Mouse (Mus musculus): ENCODE data around the gene Rsbn1. TPM values are rescaled to one million over a fixed set of nuclear protein-coding genes. Genes with fewer than 3 reads are reported as not detected.

Rsbn1 gene
- polyA plus RNA-seq, 1 experiment from 2014 or later: 18.7 TPM

- ATAC-seq (ENCODE audit: low FRiP score): no peak
- peak overlapping the region; percentile 94 for H3K27ac ChIP-seq (replicated peaks)
- WGBS: 23% methylated on average over 2 of the region's 2 CpGs
Measured at GRCm38 (mm10) chr3:103967231-103967630, 53.3 kb downstream of the Rsbn1 start.

GRCm38 (mm10) chr3:103967861-103968691, 54.2 kb downstream of the Rsbn1 start, which contains the start of gene Phtf1:
Gene Phtf1 (plus strand): TSS chr3:103968110.
- H3K9ac ChIP-seq (replicated peaks): peak within 1 kb of the TSS; percentile 81
- H3K9me3 ChIP-seq (replicated peaks): no peaks in the 10 kb centered on the region
- peak within 1 kb of the TSS; percentile 94 for H3K27ac ChIP-seq (replicated peaks)
- H3K36me3 ChIP-seq: 0 out of 2 replicates have a peak, but pooled peaks cover 5% of the 10 kb centered on the region
- peak within 1 kb of the TSS; percentile 69 for H3K4me3 ChIP-seq (replicated peaks)
- peak within 1 kb of the TSS; percentile 76 for H3K4me2 ChIP-seq
- peak; percentile 96 for ATAC-seq (ENCODE audit: low FRiP score)
- WGBS: under 1% methylated on average over 70 of the region's 70 CpGs
- peaks cover 15% of the 10 kb centered on the region for H3K4me1 ChIP-seq
- H3K27me3 ChIP-seq (replicated peaks): no peaks in the 10 kb centered on the region

More at GRCm38 (mm10) chr3:103967231-103967630, 53.3 kb downstream of the Rsbn1 start:
- peaks cover 7% of the 10 kb centered on the region for H3K36me3 ChIP-seq
- H3K4me2 ChIP-seq: peak overlapping the region; percentile 76
- no peaks in the 10 kb centered on the region for H3K27me3 ChIP-seq (replicated peaks)
- H3K4me1 ChIP-seq: peaks cover 15% of the 10 kb centered on the region
- no peaks in the 10 kb centered on the region for H3K9me3 ChIP-seq (replicated peaks)
- H3K4me3 ChIP-seq (replicated peaks): peak overlapping the region; percentile 69
- peak overlapping the region; percentile 81 for H3K9ac ChIP-seq (replicated peaks)

GRCm38 (mm10) chr3:103968701-103969100, 54.8 kb downstream of the Rsbn1 start:
- H3K36me3 ChIP-seq: 0 out of 2 replicates have a peak, but pooled peaks cover 7% of the 10 kb centered on the region
- peak overlapping the region; percentile 81 for H3K9ac ChIP-seq (replicated peaks)
- WGBS: under 1% methylated on average over 20 of the region's 24 CpGs
- peak overlapping the region; percentile 69 for H3K4me3 ChIP-seq (replicated peaks)
- peak; percentile 87 for ATAC-seq (ENCODE audit: low FRiP score)
- H3K4me2 ChIP-seq: peak overlapping the region; percentile 76
- peaks cover 15% of the 10 kb centered on the region for H3K4me1 ChIP-seq
- H3K27me3 ChIP-seq (replicated peaks): no peaks in the 10 kb centered on the region
- H3K27ac ChIP-seq (replicated peaks): peak overlapping the region; percentile 94
- H3K9me3 ChIP-seq (replicated peaks): no peaks in the 10 kb centered on the region

DNA sequence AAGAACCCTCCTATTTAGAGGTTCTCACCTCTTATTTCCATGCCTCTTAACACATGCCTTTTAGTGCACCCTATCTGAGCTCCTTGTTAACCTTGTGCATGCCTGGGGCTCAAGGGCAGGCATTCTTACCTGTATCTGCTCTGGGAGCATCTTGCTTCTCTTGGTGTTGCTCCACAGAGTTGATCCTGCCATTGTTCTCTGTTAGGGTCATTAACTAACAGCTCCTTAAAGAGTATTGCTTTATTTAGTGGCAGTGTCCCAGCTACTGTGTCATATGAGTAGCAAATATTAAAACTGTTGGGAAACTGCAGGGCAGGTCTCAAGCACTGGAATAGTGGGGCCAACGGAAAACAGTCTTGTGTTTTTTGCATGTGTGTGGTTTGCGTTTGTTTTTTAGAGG, 57.2 kb downstream of the Rsbn1 start:
- Histone ChIP-seq H3K27me3 (replicated peaks) (no peaks in the 10 kb centered on the region), H3K4me3 (replicated peaks) (no peak overlapping the region)

GRCm38 (mm10) chr3:103984556-103984955, 70.6 kb downstream of the Rsbn1 start:
- Histone ChIP-seq H3K9ac (replicated peaks) (no peak overlapping the region), H3K27me3 (replicated peaks) (no peaks in the 10 kb centered on the region), H3K9me3 (replicated peaks) (no peaks in the 10 kb centered on the region), H3K4me1 (no peaks in the 10 kb centered on the region), H3K36me3 (peaks cover 55% of the 10 kb centered on the region), H3K4me3 (replicated peaks) (no peak overlapping the region), H3K27ac (replicated peaks) (no peak overlapping the region), H3K4me2 (no peak overlapping the region)
- ATAC-seq (ENCODE audit: low FRiP score): no peak
- WGBS: 83% methylated on average over 4 of the region's 4 CpGs

More for the DNA sequence above, 57.2 kb downstream of the Rsbn1 start:
- Histone ChIP-seq H3K4me2 (no peak overlapping the region), H3K27ac (replicated peaks) (no peak overlapping the region), H3K36me3 (0 out of 2 replicates have a peak, but pooled peaks cover 7% of the 10 kb centered on the region), H3K4me1 (peaks cover 15% of the 10 kb centered on the region), H3K9me3 (replicated peaks) (no peaks in the 10 kb centered on the region), H3K9ac (replicated peaks) (no peak overlapping the region)
- WGBS: 96% methylated on average over 2 of the region's 2 CpGs
- no peak for ATAC-seq (ENCODE audit: low FRiP score)

DNA sequence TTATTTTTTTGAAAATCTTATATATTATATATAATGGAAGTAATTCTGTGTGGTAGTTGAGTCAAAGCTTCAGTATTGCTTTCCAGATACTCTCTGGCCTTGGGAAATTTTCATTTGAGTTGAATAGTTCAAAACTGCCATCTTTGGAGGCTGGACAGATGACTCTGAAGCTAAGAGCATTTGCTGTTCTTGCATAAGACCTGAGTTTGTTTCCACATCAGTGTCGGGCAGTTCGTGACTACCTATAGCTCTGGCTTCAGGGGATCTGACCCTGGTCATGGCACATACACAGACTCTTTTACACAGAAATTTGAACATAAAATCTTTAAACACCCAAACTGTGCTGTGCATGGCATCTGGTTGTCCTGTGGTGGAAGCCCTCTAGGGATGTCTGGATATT, 71.3 kb downstream of the Rsbn1 start:
- no peak for ATAC-seq (ENCODE audit: low FRiP score)
- H3K4me1 ChIP-seq: no peaks in the 10 kb centered on the region
- H3K9ac ChIP-seq (replicated peaks): no peak overlapping the region
- no peaks in the 10 kb centered on the region for H3K27me3 ChIP-seq (replicated peaks)
- H3K4me2 ChIP-seq: no peak overlapping the region
- WGBS: 95% methylated on average over 2 of the region's 2 CpGs
- H3K9me3 ChIP-seq (replicated peaks): no peaks in the 10 kb centered on the region
- H3K36me3 ChIP-seq: peaks cover 60% of the 10 kb centered on the region
- no peak overlapping the region for H3K4me3 ChIP-seq (replicated peaks)
- no peak overlapping the region for H3K27ac ChIP-seq (replicated peaks)

- peaks cover 67% of the 10 kb centered on the region for H3K36me3 ChIP-seq
- no peak overlapping the region for H3K27ac ChIP-seq (replicated peaks)
- WGBS: 68% methylated on average over 5 of the region's 5 CpGs
- ATAC-seq (ENCODE audit: low FRiP score): no peak
- no peak overlapping the region for H3K9ac ChIP-seq (replicated peaks)
- no peak overlapping the region for H3K4me2 ChIP-seq
- no peaks in the 10 kb centered on the region for H3K27me3 ChIP-seq (replicated peaks)
- H3K4me1 ChIP-seq: no peaks in the 10 kb centered on the region
- H3K9me3 ChIP-seq (replicated peaks): no peaks in the 10 kb centered on the region
- no peak overlapping the region for H3K4me3 ChIP-seq (replicated peaks)
Measured at GRCm38 (mm10) chr3:103987831-103988432, 74.0 kb downstream of the Rsbn1 start.

GRCm38 (mm10) chr3:103989352-103989751, 75.4 kb downstream of the Rsbn1 start:
- Histone ChIP-seq H3K9me3 (replicated peaks) (no peaks in the 10 kb centered on the region), H3K4me1 (no peaks in the 10 kb centered on the region), H3K4me2 (no peak overlapping the region), H3K27me3 (replicated peaks) (no peaks in the 10 kb centered on the region), H3K27ac (replicated peaks) (no peak overlapping the region), H3K9ac (replicated peaks) (no peak overlapping the region), H3K4me3 (replicated peaks) (no peak overlapping the region), H3K36me3 (peaks cover 61% of the 10 kb centered on the region)
- no peak for ATAC-seq (ENCODE audit: low FRiP score)
- WGBS: 98% methylated on average over 4 of the region's 4 CpGs

GRCm38 (mm10) chr3:103991271-103991670, 77.4 kb downstream of the Rsbn1 start:
- no peak overlapping the region for H3K4me3 ChIP-seq (replicated peaks)
- no peaks in the 10 kb centered on the region for H3K27me3 ChIP-seq (replicated peaks)
- WGBS: 95% methylated on average over 3 of the region's 3 CpGs
- no peaks in the 10 kb centered on the region for H3K9me3 ChIP-seq (replicated peaks)
- peaks cover 55% of the 10 kb centered on the region for H3K36me3 ChIP-seq
- no peak overlapping the region for H3K4me2 ChIP-seq
- no peaks in the 10 kb centered on the region for H3K4me1 ChIP-seq
- H3K27ac ChIP-seq (replicated peaks): no peak overlapping the region
- H3K9ac ChIP-seq (replicated peaks): no peak overlapping the region
- no peak for ATAC-seq (ENCODE audit: low FRiP score)

DNA sequence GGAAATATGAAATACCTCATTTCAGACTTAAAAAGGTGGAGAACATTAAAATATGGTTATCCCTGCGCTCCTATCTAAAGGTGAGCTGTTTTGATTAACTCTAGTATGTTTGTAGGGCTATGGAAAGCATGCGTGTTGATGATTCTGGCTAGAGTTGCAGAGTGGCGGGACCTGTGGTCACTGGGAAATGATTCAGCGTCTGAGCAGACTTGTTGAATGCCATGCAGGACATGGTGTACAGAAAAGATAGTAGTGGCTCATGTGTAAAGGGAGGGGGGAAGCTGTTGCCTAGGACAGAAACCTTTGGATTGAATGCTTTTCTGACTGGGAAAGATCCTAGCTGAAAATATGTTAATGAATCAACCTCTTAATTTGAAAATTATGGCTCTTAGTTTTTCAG, 84.8 kb downstream of the Rsbn1 start:
- Histone ChIP-seq H3K9me3 (replicated peaks) (no peaks in the 10 kb centered on the region), H3K4me2 (no peak overlapping the region), H3K4me1 (no peaks in the 10 kb centered on the region), H3K27ac (replicated peaks) (no peak overlapping the region), H3K36me3 (peaks cover 38% of the 10 kb centered on the region), H3K27me3 (replicated peaks) (no peaks in the 10 kb centered on the region), H3K9ac (replicated peaks) (no peak overlapping the region), H3K4me3 (replicated peaks) (no peak overlapping the region)
- no peak for ATAC-seq (ENCODE audit: low FRiP score)
- WGBS: 94% methylated on average over 4 of the region's 4 CpGs

DNA sequence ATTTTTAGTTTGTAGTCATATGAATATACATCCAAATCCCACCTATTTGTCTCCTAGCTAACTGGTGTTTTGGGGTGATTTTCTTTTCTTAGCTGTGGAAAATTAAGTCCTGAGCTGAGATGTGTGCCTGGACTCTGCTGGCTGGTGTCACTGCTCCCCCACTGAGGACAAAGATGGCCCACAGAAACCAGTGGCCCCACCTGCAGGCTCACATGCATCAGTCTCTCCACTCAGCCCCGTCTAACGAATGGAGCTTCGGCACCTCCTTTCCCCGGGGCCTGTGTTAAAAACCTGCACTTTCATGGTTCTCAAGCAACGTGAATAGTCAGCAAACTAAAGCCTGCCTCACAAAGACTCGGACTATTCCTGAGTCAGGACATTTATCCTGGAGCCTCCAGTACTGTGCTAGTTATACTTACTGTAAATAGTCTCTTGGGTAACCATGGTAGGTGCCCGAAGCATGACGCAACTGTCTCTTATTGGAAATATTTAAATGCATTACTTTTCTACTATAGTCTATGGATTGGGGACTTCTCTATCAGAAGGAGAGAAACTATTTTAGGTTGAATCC, 93.1 kb downstream of the Rsbn1 start:
- 58% methylated on average over 8 of the region's 8 CpGs for WGBS
- Histone ChIP-seq H3K27me3 (replicated peaks) (no peaks in the 10 kb centered on the region), H3K4me1 (no peaks in the 10 kb centered on the region), H3K9me3 (replicated peaks) (no peaks in the 10 kb centered on the region), H3K36me3 (peaks cover 32% of the 10 kb centered on the region), H3K9ac (replicated peaks) (no peak overlapping the region), H3K4me2 (no peak overlapping the region), H3K27ac (replicated peaks) (no peak overlapping the region), H3K4me3 (replicated peaks) (no peak overlapping the region)
- no peak for ATAC-seq (ENCODE audit: low FRiP score)

Data from neural tube, embryonic 15.5 days (tissue).